Mouse (Mus musculus) thymus, adult 2 months (tissue): Measurements from ENCODE around the gene Kcnd2.

ENCODE experiments used
- CTCF ChIP-seq: fragments of 200-500 bp; IDR thresholded peaks from 2 replicates; pipeline ENCODE4 v1.5.1; 2012; ENCODE audit warnings: mild to moderate bottlenecking, control low read depth, low read length, moderate library complexity, borderline replicate concordance; ENCODE audit not compliant: control insufficient read depth, poor library complexity, insufficient read depth; ENCODE audit errors: extremely low read depth
- POLR2A ChIP-seq: fragments of 200-500 bp; IDR thresholded peaks from 2 replicates; pipeline ENCODE4 v1.6.1; 2012; ENCODE audit warnings: mild to moderate bottlenecking, low read length, control low read depth, moderate library complexity; ENCODE audit not compliant: control insufficient read depth, poor library complexity, insufficient read depth; ENCODE audit errors: extremely low read depth

DNA sequence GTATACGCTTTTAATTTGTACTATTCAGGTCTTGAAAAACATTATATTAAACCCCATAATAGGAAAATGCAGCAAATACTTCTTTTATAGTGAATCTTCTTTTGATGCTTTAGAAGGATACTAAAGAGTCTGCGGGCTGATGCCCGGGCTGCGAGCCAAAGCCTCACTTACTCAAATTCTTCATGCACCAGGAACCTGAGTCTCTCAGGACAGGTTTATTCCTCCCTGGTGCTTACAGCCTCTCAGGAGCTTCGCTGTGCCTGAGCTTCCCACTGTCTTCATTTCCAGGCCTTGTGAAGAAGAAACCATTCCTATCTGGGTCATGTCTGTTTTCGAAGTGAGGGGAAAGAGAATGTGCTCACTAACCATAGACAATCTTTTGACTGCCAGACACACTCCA, 106.1 kb downstream of the Kcnd2 start:
- TF ChIP-seq CTCF, result no peak
- TF ChIP-seq POLR2A, result no peak
